Mouse (Mus musculus): Measurements from ENCODE around the gene Kifc1. TPM values are rescaled to one million over a fixed set of nuclear protein-coding genes. Genes with fewer than 3 reads are reported as not detected.
"Not testable (repeated sequence)": the region's sequence is repeated elsewhere in the genome, so short reads cannot be mapped to it uniquely, and the experiment has no call there.

Kifc1 gene
- polyA plus RNA-seq, 2 experiments from 2014 or later, result 1.5 to 2.5 TPM

DNA sequence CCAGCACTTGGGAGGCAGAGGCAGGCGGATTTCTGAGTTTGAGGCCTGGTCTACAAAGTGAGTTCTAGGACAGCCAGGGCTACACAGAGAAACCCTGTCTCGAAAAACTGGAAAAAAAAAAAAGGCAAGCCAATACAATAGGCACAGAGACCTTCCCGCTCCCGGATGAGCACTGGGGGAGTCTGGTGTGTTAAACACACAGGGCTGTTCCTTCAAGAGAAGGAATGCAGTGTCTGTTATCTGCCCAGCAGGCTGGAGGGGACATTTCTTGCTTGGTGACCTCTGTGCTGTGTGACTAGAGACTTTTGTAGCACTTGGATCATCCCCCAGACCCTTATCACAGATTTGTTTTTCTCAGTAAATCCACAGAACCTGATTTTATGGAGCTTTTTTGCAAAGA, 11.2 kb upstream of the Kifc1 start:
- no peak for ATAC-seq

DNA sequence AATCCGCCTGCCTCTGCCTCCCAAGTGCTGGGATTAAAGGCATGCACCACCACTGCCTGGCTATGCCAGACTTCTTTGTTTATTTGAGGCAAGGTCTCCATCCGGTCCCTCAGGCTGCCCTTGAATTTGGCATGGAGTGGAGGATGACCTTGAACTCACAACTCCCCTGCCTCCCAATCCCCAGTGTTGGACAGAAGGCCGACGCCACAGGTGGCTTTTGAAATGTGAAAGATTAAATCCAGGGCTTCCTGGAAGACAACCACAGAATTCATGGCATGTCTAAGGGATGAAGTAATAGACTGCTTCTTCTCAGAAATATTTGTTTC, 10.5 kb upstream of the Kifc1 start:
- ATAC-seq, result no peak

DNA sequence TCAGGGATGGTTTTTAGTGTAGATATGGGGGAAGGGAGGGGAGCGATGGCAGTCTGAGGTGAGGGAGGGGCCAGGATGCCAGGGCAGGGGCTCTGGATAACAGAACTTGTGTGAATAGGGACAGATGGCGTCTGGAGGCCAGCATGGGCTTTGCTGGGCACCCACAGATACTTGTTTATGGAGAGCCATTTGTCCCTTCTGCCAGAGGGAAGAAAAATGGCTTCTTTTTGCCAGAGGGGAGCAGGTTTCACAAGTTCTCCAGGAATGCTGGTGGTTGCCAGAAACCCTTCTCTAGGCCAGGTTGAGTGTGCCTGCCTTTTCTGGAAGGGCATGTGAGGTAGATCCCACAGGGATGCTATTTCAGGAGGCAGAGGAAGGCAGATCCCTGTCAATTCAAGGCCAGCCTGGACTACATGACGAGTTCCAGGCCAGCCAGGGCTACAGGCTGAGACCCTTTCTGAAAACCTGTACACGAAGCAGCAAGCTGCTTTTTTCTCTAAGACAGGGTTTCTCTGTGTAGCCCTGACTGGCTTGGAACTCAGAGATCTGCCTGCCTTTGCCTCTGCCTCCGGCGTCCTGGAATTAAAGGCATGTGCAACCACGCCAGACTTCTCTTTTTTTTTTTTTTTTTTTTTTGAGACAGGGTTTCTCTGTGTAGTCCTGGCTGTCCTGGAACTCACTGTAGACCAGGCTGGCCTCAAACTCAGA, 10.0 kb upstream of the Kifc1 start:
- no peak for ATAC-seq

DNA sequence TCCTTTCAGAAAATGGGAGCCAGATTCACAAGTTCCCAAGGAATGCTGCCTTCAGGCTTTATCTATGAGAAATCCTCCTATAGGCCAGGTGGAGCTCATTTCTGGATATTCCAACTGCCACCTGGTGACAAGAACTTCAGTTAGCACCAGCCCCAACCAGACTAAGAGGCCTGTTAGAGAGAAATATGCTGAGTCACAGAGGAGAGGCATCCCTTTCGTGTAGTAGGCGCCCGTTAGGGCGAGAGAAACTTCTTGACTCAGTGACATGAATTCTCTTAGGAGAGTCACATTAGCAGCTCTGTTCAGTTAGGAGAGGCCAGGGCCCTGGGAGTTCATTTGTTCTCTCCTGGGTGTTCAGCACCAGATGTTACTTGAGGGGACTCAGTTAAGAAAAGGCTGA, 9.2 kb upstream of the Kifc1 start:
- ATAC-seq, result no peak

DNA sequence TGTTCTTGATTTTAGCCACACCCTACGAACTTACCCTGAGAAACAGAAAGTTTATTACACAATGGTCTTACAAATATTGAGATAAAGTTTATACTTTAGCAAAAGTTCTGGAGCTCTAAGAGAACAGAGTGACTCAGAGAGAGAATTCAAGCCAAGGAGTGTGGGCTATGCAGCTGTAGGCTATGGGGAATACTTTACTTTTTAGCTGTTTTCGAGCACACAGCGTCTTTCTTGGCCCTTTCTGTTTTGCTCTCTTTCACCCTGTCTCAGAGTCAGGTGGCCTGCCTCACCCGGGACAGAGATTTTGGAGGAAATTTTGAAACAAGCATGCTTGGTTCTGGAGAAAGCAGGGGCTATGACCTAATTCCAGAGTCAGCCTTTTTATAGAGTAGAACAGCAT, 7.7 kb upstream of the Kifc1 start:
- not testable (repeated sequence) for ATAC-seq

DNA sequence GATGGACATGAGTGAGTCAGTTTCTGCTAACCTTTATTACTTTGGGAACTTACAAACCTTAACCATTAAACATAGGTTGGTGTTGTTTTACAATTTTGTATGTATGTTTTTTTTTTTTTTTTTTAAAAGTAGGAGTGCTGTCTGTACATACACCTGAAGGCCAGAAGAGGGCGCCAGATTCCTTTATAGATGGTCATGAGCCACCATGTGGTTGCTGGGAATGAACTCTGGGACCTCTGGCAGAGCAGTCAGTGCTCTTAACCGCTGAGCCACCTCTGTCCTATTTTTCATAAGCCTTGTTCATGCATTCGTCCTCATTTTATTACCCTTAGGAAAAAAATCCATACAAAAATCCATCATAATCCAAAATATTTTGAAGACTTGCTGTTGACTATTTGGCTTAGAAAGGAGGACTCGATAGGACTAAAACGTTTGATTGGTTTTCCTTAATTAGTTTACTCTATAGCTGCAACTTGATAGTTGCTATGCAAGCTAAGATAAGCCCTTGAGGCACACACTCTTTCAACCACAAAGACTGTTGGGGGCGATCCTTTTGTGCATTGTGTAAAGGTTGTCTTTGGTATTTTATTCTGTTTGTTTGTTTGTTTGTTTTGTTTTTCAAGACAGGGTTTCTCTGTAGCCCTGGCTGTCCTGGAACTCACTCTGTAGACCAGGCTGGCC, 6.8 kb upstream of the Kifc1 start:
- no peak for ATAC-seq

DNA sequence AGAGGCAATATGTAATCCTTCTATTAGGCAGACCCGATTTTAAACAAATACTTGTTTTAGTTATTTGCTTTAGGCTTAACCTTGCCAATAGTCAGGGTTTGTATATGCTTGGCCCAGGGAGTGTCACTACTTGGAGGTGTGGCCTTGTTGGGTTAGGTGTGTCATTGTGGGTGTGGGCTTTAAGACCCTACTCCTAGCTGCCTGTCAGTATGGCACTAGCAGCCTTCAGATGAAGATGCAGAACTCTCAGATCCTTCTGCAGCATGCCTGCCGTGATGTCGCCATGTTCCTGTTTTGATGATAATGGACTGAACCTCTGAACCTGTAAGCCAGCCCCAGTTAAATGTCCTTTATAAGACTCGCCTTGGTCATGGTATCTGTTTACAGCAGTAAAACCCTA, 2.5 kb upstream of the Kifc1 start:
- not testable (repeated sequence) for ATAC-seq

DNA sequence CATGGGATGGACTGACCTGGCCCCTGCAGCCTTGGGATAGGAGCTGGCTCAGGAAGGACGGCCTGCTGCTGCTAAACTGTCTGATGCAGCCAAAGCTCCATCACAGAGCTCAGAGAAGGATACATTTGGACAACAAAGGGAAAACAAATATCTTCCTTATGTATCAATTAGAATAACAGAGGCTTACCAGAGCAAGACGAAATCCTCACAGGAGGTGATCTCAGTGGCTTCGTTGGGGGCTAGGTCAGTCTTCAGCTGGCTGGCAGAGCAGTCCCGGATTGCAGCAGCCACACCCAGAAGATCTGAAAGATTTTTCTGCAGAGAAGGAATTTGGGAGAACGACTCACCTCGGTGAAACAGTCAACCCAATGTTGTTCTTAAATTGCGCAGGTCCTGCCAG, 2.0 kb upstream of the Kifc1 start:
- no peak for ATAC-seq

DNA sequence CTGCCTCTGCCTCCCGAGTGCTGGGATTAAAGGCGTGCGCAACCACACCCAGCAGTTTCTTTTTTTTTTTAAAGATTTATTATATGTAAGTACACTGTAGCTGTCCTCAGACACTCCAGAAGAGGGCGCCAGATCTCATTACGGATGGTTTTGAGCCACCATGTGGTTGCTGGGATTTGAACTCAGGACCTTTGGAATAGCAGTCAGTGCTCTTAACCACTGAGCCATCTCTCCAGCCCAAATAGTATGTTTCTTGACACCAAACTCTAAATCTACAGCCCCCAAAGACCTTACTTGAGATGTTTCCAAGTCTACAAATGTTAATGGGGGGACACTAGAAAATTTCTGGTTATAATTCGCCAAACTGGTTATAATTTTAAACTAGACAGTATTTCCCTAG, 1.4 kb upstream of the Kifc1 start:
- ATAC-seq, result not testable (repeated sequence)

DNA sequence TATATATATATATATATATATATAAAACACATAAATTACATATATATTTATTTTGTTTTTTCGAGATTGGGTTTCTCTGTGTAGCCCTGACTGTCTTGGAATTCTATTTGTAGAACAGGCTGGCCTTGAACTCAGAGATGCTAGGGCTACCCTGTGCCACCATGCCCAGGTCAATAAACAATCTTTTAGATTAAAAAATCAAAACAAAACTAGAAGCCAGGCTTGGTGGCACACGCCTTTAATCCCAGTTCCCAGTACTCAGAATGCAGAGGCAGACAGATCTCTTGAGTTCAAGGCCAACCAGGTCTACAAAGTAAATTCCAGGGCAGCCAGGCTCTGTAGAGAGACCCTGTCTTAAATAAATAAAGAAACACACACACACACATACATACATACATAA, 896 bp upstream of the Kifc1 start:
- ATAC-seq, result no peak

DNA sequence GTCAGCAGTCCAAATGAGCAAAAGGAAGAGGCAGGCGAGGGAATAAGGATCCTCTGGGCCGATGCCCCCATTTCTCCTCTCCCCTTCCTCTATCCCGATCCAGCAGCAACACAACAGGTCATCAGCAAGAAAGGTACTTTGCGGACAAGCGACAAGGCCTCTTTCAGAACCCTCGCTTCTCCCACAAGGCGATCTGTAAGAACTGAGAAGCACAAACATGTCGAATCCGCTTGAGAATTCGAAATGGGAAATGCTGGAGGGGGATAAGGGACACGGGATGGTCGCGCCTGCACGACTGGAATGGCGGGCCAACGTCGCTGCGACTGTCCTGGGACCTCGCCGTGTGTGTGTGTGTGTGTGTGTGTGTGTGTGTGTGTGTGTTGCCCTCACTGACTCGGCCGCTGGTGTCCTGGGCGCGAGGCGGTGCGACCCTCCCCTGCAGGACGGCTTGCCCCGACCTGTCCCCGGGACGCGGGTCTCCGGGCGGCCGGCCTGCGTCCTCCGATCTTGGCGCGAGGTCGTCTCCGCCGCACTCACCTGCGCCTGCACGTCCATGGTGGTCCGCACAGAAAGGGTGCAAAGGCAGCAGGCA, 424 bp downstream of the Kifc1 start:
- ATAC-seq, result not testable (repeated sequence)

DNA sequence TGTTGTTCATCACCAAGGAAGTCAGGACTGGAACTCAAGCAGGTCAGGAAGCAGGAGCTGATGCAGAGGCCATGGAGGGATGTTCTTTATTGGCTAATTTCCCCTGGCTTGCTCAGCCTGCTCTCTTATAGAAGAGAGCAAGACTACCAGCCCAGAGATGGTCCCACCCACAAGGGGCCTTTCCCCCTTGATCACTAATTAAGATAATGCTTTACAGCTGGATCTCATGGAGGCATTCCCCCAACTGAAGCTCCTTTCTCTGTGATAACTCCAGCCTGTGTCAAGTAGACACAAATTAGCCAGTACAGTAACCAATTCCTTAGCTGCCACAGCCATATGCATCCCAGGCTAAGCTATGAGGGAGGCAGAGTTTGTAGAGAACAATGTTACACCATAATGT, 2.2 kb downstream of the Kifc1 start:
- ATAC-seq, result not testable (repeated sequence)

DNA sequence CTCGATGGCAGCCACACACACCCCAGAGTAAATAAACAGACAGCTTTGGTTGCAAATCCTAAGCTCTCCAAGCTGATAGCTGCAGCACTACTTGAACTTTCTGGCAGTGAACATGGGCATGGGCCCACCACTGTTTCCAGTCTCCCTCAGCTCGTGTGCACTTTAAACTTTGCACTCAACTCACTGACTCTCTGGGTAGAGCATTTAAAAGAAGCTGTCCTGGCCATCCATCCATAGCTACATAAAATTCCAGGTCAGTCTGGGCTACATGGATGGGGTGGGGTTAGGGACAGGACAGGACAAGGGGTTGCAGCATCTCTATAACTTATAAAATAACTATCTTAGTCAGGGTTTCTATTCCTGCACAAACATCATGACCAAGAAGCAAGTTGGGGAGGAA, 2.7 kb downstream of the Kifc1 start:
- ATAC-seq, result not testable (repeated sequence)

DNA sequence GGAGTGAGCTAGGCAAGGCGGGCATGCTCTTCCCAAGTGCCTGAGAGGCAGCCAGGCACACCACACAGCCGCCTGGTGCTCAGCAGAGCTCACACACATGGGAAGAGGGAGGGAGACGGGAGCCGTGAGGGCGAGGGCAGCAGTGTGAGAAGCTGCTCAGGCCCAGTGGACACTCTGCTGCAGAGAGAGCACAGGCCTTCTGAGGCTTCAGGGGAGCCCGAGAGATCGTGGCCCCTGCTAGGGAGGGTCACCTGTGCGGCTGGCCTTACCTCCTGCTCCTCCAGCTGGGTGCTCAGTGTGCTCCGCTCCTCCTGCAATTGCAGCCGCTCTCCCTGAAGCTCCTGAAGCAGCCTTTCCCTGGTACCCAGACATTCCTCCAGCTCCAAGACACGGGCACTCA, 6.1 kb downstream of the Kifc1 start:
- ATAC-seq, result not testable (repeated sequence)

DNA sequence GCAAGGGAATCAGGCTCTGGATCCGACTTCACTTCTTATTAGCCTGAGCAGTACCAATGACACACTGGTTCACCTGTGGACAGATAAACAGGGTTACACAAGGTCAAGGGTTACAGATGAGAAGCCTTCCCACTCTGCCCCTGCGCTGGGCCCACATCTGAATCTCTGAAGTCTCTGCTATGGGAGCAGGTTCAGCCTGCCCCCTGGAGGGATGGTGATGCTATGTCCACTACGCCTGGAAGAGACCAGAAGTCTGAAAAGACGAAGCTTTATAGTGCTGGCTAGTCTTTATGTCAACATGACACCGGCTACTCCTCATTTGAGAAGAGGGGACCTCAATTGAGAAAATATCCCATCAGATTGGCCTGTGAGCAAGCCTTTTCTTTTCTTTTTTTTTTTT, 14.7 kb downstream of the Kifc1 start:
- ATAC-seq, result not testable (repeated sequence)

DNA sequence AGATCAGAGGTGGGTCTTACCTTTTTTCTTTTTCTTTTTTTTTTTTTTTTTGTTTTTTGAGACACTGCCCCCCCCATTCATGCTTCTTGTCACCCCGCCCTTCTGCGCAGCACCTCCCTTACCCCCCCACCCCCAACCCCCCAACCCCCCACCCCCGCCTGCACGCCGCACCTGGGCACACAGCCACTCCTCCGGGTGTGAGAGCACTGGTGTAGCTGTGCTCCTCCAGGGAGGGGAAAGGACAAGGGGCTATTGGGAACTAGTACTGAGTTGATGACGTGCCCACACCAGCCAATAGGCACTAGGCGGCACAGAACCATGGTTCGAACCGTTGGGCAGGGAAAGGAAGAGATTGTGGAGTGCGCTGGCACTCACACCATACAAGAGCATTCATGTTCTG, 16.1 kb downstream of the Kifc1 start:
- ATAC-seq, result no peak

DNA sequence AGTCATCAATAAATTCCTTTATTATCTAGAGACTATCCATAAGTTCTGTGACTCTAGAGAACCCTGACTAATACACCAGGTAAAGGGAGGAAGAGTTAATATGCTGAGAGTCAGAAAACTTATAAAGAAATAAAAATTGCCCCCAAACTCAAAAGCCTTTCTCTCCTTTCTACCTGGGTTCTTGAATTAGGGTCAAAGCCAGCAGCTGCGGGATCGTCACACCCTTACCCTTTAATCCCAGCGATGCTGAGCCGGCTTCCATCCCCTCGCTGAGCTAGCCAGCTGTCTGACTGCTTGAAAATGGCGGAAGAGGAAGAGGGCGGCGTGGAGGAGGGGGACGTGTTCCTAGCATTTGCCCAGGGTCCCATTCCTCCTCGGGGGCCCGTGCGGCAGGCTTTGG, 16.9 kb downstream of the Kifc1 start, which contains the start of gene Gm7029:
Gene Gm7029 (plus strand): TSS at position 301 of the 400 bp plus-strand sequence.
- ATAC-seq, result not testable (repeated sequence)

DNA sequence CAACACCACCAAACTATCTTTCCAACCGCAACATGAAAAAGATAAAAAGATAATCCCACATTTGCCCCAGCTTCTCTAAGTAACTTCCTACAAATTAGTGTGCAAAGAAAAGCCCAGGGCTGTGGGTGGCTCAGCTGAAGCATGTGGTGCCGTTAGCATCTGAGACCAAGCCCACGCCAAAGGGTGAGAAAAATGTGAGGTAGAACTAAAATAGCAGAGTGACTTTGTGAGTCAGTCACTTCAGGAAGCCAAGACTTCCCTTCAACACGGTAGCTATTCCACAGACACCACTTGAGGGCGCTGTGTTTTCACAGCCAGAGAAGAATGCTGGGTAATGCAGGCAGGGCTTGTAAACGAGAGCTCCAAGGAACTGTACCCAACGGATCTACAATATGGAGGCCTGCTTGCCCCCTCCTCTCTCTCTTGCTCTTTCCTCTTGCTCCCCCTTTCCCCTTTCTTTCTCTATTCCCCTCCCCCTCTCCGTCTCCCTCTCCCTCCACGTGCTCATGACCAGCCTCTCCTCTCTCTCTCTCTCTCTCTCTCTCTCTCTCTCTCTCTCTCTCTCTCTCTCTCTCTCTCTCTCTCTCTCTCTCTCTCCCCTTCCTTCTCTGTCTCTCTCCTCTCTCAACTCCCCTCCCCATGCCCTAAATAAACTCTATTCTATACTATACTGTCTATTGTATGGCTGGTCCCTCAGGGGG, 25.0 kb downstream of the Kifc1 start:
- ATAC-seq, result peak; percentile 90

DNA sequence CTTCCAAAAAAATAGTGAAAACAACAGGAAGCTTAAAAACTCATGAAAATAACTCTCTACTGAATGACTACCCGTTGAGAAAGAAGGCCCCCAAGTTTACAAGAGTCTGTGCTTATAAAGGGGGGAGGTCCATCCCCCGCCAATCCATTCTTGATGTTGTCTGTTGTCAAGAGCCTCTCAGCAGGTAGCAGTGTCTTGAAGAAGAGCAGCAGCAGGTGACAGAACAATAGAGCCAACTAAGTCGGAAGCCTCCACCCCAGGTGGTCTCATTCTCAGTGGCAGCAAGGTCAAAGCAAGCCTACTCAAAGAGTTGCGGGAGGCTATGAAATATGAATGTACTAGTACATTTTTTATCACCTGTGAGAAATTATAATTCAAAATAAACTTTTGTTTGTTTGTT, 32.6 kb downstream of the Kifc1 start:
- ATAC-seq, result no peak

DNA sequence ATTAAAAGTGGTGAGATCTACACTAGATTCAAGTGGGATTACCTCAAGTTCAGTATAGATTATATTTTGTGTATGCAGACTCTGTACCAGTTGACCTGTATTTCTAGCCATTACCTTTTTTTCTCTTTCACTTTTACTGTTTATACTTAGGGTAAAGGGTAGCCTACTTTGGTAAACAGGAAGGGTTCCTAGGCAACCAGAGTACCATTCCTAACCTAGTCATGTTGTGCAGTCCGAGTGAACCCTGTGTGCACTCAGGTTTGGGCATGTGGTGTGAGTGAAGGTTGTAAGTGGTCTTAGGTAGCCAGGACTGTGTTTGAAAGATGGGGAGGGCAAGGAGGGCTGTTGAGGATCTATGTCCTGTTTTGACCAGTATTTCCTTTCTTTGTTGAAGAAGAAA, 39.1 kb downstream of the Kifc1 start:
- peak; percentile 93 for ATAC-seq

DNA sequence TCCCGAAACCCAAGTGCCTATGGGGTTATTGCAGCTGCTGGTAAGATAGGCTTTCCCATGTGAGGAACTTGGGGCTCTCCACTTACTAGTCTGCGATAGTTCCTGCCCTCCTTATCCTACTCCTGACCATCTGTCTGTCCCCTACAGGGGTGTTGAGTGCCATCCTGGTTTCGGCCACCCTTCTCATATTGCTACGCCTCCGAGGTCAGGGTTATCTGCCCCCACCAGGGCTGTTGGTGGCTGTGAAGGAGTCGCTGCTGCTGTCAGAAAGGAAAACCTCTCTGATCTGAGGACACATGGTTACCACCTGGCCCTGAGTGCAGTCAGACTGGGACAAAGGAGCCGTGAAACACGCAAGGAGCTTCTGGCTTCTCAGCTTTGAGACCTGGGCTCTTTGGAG, 42.3 kb downstream of the Kifc1 start:
- no peak for ATAC-seq

DNA sequence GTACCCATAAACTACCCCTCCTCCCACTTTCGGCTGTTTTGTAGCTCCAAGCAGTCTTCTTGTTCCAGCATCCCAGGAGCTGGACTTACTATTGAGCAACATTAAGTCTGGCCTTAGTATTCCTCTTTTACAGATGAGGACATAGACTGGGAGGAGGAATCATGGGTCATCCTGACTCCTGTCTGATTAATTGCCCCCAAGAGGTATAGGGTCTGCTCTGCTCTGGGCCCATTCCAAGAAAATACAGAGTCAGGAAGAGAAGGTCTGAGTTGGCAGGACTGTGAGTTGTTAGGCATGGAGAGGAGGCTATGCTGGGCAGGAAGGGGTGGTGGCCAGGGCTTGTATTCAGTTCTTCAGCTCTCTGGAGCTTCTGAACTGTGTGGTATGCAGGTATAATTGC, 46.3 kb downstream of the Kifc1 start:
- no peak for ATAC-seq

DNA sequence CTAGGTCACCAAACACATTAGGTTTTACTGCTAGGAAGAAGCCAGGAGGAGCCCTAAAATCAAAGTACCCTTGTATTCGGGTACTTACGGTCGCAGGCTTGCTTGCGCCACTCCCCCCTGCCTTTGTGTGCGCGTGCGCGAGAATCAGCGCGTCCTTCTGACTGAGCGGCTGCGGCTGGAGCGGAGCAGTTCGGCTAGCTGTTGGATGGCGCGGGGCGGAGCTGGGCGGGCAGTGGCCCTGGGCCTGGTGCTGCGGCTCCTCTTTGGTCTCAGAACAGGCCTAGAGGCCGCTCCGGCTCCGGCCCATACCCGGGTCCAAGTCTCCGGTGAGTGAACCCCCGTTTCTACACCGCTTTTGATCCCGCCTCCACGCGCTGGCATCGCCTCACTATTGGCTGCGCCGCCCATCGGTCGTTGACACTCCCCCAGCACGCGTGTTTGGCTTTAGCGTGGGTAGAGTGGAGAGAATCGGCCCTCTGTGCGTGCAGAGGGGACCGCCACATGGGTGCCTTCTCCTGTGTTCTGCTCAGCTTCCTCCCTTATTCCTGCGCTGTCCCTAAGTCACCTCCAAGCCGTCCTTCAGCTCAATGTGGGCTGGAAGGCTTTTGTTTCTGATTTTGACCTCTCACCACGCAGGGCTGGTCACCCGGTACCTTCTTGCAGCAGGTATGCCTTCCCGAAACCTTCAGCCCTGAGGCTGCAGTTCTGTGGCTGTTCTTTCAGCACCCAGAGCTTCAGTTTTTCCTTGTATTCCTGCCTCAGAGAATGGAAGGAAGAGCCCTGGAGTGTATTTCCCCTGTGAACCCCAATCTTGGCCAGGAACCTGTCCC, 47.3 kb downstream of the Kifc1 start, which contains the start of gene Cd320:
Gene Cd320 (plus strand): TSS at position 126 of the 830 bp plus-strand sequence.
- ATAC-seq, result peak; percentile 85

All from activated CD4-positive, CD25-positive, alpha-beta regulatory T cell, adult 4 months (primary cell).